Mouse (Mus musculus): ENCODE measurements around the gene Gpx4.

DNA sequence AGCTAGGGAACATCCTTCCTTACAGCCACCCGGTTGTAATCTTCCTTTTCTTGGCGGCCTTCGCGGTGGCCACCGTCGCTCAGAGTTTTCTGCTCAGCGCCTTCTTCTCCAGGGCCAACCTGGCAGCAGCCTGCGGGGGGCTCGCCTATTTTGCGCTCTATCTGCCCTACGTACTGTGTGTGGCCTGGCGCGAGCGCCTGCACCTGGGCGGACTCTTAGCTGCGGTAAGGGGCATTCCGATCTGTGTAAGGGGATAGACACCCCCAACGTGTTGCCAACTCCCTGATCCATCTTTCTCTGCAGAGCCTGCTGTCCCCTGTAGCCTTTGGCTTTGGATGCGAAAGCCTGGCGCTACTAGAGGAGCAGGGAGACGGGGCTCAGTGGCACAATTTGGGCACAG lies 44.1 kb upstream of the Gpx4 start:
- TF ChIP-seq CTCF (IDR thresholded peaks at IDR 0.05), result no peak
- no peak for TF ChIP-seq EP300 (IDR thresholded peaks at IDR 0.05)

All from lung, postnatal 0 days (tissue).